ENCODE assay signal across 11 mouse cellular contexts in genomic region chr5:139794938-139795337, GRCm38 (mm10). TPM values are rescaled to one million over a fixed set of nuclear protein-coding genes. Genes with fewer than 3 reads are reported as not detected.
DNase-seq lines count a peak whose midpoint lies in the region; ATAC-seq lines count a peak whose summit lies in the region.
"Had no signal": no experiment of that assay in that cellular context is flagged by ENCODE, and none has a peak within 500 bp of the region (broad histone marks: within the 10 kb centered on the region; RNA-seq: fewer than 3 reads in every experiment).

No protein-coding gene starts in this region.

- no peak for ATAC-seq in hindbrain, embryonic 14.5 days (ENCODE audit: low FRiP score)
- no peak for ATAC-seq in heart, embryonic 15.5 days (replicated peaks; ENCODE audit: insufficient number of reproducible peaks, insufficient read depth, low FRiP score, low read depth)
- peak; percentile 53 for ATAC-seq in megakaryocyte, adult 5-6 weeks (ENCODE audit: poor library complexity, severe bottlenecking)

- H3K9ac ChIP-seq in hindbrain, embryonic 14.5 days, result no peak overlapping the region
- 0 out of 2 replicates have a peak overlapping the region, but pooled peaks have one; percentile 16 for H3K9ac ChIP-seq in heart, embryonic 15.5 days

- no peak overlapping the region for H3K4me3 ChIP-seq in hindbrain, embryonic 10.5 days
- H3K4me3 ChIP-seq in hindbrain, embryonic 14.5 days (replicated peaks; ENCODE audit: low read length), result no peak overlapping the region
- H3K4me3 ChIP-seq in heart, embryonic 15.5 days, result no peak overlapping the region

- no peak overlapping the region for H3K4me2 ChIP-seq in hindbrain, embryonic 14.5 days (replicated peaks)
- peak overlapping the region; percentile 24 for H3K4me2 ChIP-seq in heart, embryonic 15.5 days

- H3K36me3 ChIP-seq in hindbrain, embryonic 10.5 days, result peaks cover 10% of the 10 kb centered on the region
- H3K36me3 ChIP-seq in hindbrain, embryonic 14.5 days (replicated peaks; ENCODE audit: control insufficient read depth, insufficient read depth), result peaks cover 6% of the 10 kb centered on the region
- peaks cover 10% of the 10 kb centered on the region for H3K36me3 ChIP-seq in heart, embryonic 15.5 days

- no peaks in the 10 kb centered on the region for H3K9me3 ChIP-seq in hindbrain, embryonic 10.5 days
- H3K9me3 ChIP-seq in hindbrain, embryonic 14.5 days (ENCODE audit: control insufficient read depth, low read length), result no peaks in the 10 kb centered on the region
- H3K9me3 ChIP-seq in heart, embryonic 15.5 days (replicated peaks), result no peaks in the 10 kb centered on the region

- H3K4me1 ChIP-seq in hindbrain, embryonic 10.5 days (replicated peaks), result peaks cover 91% of the 10 kb centered on the region
- H3K4me1 ChIP-seq in hindbrain, embryonic 14.5 days (replicated peaks; ENCODE audit: control insufficient read depth, insufficient read depth, low read length), result peaks cover 42% of the 10 kb centered on the region
- peaks cover 76% of the 10 kb centered on the region for H3K4me1 ChIP-seq in heart, embryonic 15.5 days (replicated peaks)

- no peak for DNase-seq in hindbrain, embryonic 10.5 days (ENCODE audit: low spot score)
- DNase-seq in hindbrain, embryonic 14.5 days (ENCODE audit: low spot score), result no peak
- DNase-seq in adrenal gland, adult 8-10 months, result peak; percentile 82
- no peak for DNase-seq in thymus, adult 18-20 months
- no peak for DNase-seq in layer of hippocampus, adult 9-11 months
- DNase-seq in right cerebral cortex, postnatal 4 days, result no peak

- 67% methylated on average over 10 of the region's 10 CpGs for WGBS in hindbrain, embryonic 10.5 days
- 73% methylated on average over 10 of the region's 10 CpGs for WGBS in hindbrain, embryonic 14.5 days
- 35% methylated on average over 10 of the region's 10 CpGs for WGBS in heart, embryonic 15.5 days

- peaks cover 57% of the 10 kb centered on the region for H3K27me3 ChIP-seq in hindbrain, embryonic 10.5 days (ENCODE audit: insufficient read depth, poor library complexity, severe bottlenecking)
- H3K27me3 ChIP-seq in hindbrain, embryonic 14.5 days (ENCODE audit: control insufficient read depth, insufficient read depth, low read length), result no peaks in the 10 kb centered on the region; the same call in 1 of the 2 replicates
- H3K27me3 ChIP-seq in heart, embryonic 15.5 days, result no peaks in the 10 kb centered on the region

- H3K27ac ChIP-seq in hindbrain, embryonic 10.5 days, result 0 out of 2 replicates have a peak overlapping the region, but pooled peaks have one; percentile 0
- no peak overlapping the region for H3K27ac ChIP-seq in hindbrain, embryonic 14.5 days
- H3K27ac ChIP-seq in heart, embryonic 15.5 days, result peak overlapping the region; percentile 94

RNA-seq across cellular contexts. Expression of gene Mafk, which starts 3.6 kb away (rescaled TPM):
- 9.9 and 10.1 TPM in 2 replicates for polyA plus RNA-seq in hindbrain, embryonic 10.5 days (2016; fragmentation: Nextera tagmentation; extraction: Ambion mirVana)
- 7.1 and 7.8 TPM in 2 replicates for polyA plus RNA-seq in hindbrain, embryonic 14.5 days (2014; fragmentation: Nextera tagmentation; extraction: Ambion mirVana)
- total RNA-seq in adrenal gland, adult 8-10 months (2022), result 10 to 100 TPM; 28.7 to 45.0 (median 30.4) TPM
- 19.1 and 23.0 TPM in 2 replicates for polyA plus RNA-seq in heart, embryonic 15.5 days (2015; fragmentation: Nextera tagmentation; extraction: Ambion mirVana)
- total RNA-seq in megakaryocyte, adult 5-6 weeks (2015), result 9.7 and 10.1 TPM in 2 replicates
- 18.2 and 20.9 TPM in 2 replicates for total RNA-seq in megakaryocyte, adult 5-6 weeks (2017)

RNA-seq across cellular contexts. Expression of gene Ints1, which starts 19.5 kb away (rescaled TPM):
- polyA plus RNA-seq in hindbrain, embryonic 10.5 days (2016; fragmentation: Nextera tagmentation; extraction: Ambion mirVana), result 34.8 and 39.0 TPM in 2 replicates
- polyA plus RNA-seq in hindbrain, embryonic 14.5 days (2014; fragmentation: Nextera tagmentation; extraction: Ambion mirVana), result 37.2 and 37.6 TPM in 2 replicates
- 10 to 100 TPM; 59.3 to 74.4 (median 65.0) TPM for total RNA-seq in adrenal gland, adult 8-10 months (2022)
- 12.6 and 20.6 TPM in 2 replicates for polyA plus RNA-seq in heart, embryonic 15.5 days (2015; fragmentation: Nextera tagmentation; extraction: Ambion mirVana)
- total RNA-seq in megakaryocyte, adult 5-6 weeks (2015), result 25.5 and 41.7 TPM in 2 replicates
- total RNA-seq in megakaryocyte, adult 5-6 weeks (2017), result 15.9 and 31.2 TPM in 2 replicates

RNA-seq across cellular contexts. Expression of gene Tmem184a, which starts 24.8 kb away (rescaled TPM):
- 1.5 and 1.8 TPM in 2 replicates for polyA plus RNA-seq in hindbrain, embryonic 10.5 days (2016; fragmentation: Nextera tagmentation; extraction: Ambion mirVana)
- 0.08 TPM in 1 of 2 replicates, not detected in the other for polyA plus RNA-seq in hindbrain, embryonic 14.5 days (2014; fragmentation: Nextera tagmentation; extraction: Ambion mirVana)
- total RNA-seq in adrenal gland, adult 8-10 months (2022), result under 1 TPM; 0.07 to 0.67 (median 0.21) TPM
- 0.18 and 1.9 TPM in 2 replicates for polyA plus RNA-seq in heart, embryonic 15.5 days (2015; fragmentation: Nextera tagmentation; extraction: Ambion mirVana)
- not detected in 2 replicates for total RNA-seq in megakaryocyte, adult 5-6 weeks (2015)
- total RNA-seq in megakaryocyte, adult 5-6 weeks (2017), result not detected in 2 replicates

RNA-seq across cellular contexts. Expression of gene Gm26938, which starts 31.3 kb away (rescaled TPM):
- not detected in 2 replicates for polyA plus RNA-seq in hindbrain, embryonic 10.5 days (2016; fragmentation: Nextera tagmentation; extraction: Ambion mirVana)
- 0.29 and 0.31 TPM in 2 replicates for polyA plus RNA-seq in hindbrain, embryonic 14.5 days (2014; fragmentation: Nextera tagmentation; extraction: Ambion mirVana)
- not detected for total RNA-seq in adrenal gland, adult 8-10 months (2022)
- not detected in 2 replicates for polyA plus RNA-seq in heart, embryonic 15.5 days (2015; fragmentation: Nextera tagmentation; extraction: Ambion mirVana)
- total RNA-seq in megakaryocyte, adult 5-6 weeks (2015), result not detected in 2 replicates
- total RNA-seq in megakaryocyte, adult 5-6 weeks (2017), result 0.18 TPM in 1 of 2 replicates, not detected in the other
- total RNA-seq: ES-E14; gastrocnemius, postnatal 36 days had no signal
- polyA plus RNA-seq: neural tube, embryonic 14.5 days had no signal

RNA-seq across cellular contexts. Expression of gene Psmg3, which starts 31.7 kb away (rescaled TPM):
- polyA plus RNA-seq in hindbrain, embryonic 10.5 days (2016; fragmentation: Nextera tagmentation; extraction: Ambion mirVana), result 97.5 and 97.7 TPM in 2 replicates
- 63.6 and 67.5 TPM in 2 replicates for polyA plus RNA-seq in hindbrain, embryonic 14.5 days (2014; fragmentation: Nextera tagmentation; extraction: Ambion mirVana)
- total RNA-seq in adrenal gland, adult 8-10 months (2022), result 10 to 100 TPM; 21.2 to 26.6 (median 23.3) TPM
- polyA plus RNA-seq in heart, embryonic 15.5 days (2015; fragmentation: Nextera tagmentation; extraction: Ambion mirVana), result 33.2 and 39.2 TPM in 2 replicates
- total RNA-seq in megakaryocyte, adult 5-6 weeks (2015), result 17.6 and 18.3 TPM in 2 replicates
- 15.2 and 15.6 TPM in 2 replicates for total RNA-seq in megakaryocyte, adult 5-6 weeks (2017)
